Mouse (Mus musculus) embryonic stem cell, embryonic (primary cell): ENCODE measurements at regions not wholly inside any gene's neighbourhood (a gene's known extent, or its start where the extent isn't known, plus 50 kb on each side); places are given as distances from the start of the nearest gene placed in this dataset.

ENCODE experiments used
- CTCF ChIA-PET, 4 experiments: fragments of 300-600 bp in 2 of 4; fragments of 350-600 bp in 2 of 4; sonication (Branson Sonifier 250); formaldehyde crosslinking; loops; one replicate each; lab custom pipeline; 2022; ENCODE audit warnings: inconsistent platforms in 2 of 4; lab: Charles Lee
- POLR2A ChIA-PET, 4 experiments: fragments of 300-600 bp in 2 of 4; fragments of 350-600 bp in 2 of 4; sonication (Branson Sonifier 250); formaldehyde crosslinking; loops; one replicate each; lab custom pipeline; 2022; ENCODE audit warnings: antibody characterized with exemption in 4 of 4, inconsistent platforms in 1 of 4; lab: Charles Lee

DNA sequence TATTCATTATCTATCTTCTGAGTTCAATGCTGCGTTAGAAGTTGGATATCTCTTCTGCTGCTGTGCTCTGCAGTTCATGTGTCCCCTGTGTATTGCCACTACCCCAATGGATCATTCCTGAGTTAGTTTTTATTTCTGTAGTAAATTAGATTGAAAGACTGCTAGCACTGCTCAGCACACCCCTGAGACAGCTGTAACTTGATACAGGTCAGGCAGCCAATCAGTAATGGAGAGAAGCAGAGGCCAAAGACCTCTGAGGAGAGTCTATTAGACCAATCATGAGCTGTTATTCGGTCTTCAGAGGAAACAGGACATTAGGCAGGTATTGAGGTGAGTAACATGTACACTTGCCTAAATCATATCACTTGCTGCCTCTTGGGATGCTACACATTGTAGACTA is 837.5 kb upstream of the Chordc1 start:
- ChIA-PET CTCF (no interaction called here), POLR2A (no interaction called here)

DNA sequence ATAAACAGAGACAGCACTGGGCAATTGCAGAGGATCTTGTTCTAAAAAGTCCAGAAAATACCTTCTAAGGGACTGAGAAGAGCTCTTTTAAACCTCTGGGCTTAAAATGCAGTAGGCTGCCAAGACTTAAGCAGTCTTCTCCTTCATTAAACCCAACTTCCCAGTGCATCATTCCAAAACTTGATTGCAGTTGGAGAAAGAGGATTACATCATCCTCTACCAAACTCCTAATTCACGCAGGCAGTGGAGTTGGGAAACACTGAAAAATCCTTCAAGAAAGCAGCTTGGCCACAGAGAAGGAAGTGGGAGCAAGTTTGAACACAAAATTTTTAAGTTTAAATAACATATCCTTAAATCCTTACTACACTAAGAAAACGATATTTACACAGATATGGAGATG is 825.5 kb upstream of the Chordc1 start:
- ChIA-PET CTCF (no interaction called here), POLR2A (no interaction called here)

DNA sequence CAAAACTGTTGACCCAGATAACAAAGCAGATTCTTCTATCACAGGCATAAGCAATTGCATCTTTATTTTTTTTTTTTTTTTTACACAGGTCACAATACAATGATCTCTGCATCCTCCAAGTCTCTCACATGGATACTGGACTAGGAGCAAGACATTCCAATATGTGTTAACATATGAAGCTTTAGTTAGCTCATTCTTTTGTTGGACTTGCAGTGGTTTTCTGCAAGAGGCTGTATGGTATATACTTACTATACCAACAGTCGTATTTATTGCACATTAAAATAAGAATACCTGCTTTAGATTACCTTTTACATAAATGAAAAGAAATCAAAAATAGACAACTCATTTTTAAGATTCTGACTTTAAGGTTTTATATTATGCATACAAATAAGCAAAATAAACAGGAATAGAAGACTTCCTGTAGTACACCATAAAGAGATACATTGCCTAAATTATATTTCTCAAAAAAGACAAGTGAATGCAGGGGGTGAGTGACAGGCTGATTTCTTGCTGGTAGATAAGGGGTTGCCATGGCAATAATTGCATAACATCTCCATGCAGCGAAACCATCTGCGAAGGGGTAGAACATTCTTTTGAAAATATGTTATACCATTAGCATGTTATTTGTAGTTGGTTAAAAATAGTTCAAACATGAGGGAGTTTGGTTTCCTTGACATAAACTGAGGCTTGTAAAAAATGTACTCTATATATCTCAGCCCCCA is 807.1 kb upstream of the Chordc1 start:
- CTCF ChIA-PET: no interaction called here

DNA sequence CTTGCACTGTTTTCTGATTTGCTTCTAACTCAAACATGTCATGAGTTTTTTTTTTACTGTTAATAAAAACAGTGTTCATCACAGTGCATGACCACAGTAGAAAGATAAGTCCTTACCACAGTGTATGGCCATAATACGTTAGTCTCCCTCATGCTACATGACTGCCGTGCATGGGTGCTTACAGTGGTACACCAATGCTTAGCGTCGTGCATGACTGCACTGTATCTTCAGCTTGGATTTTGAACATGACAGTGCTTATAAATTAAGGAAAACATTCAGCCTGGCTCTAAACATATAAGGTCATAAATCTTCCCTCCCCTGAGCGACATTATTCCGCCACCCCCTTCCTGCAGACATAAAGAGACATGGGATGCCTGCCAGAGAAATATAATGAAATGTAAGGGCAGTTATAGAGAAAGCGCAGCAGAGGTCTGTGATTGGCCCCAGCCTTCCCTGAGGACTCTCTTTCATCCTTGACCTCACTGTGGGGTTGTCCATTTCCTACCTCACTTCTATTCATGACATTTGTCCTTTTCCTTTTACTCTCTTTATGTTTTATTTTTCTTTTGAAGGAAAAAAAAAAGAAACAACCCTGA is 791.7 kb upstream of the Chordc1 start:
- ChIA-PET CTCF (no interaction called here), POLR2A (no interaction called here)

More for the DNA sequence above, 807.1 kb upstream of the Chordc1 start:
- POLR2A ChIA-PET: no interaction called here

DNA sequence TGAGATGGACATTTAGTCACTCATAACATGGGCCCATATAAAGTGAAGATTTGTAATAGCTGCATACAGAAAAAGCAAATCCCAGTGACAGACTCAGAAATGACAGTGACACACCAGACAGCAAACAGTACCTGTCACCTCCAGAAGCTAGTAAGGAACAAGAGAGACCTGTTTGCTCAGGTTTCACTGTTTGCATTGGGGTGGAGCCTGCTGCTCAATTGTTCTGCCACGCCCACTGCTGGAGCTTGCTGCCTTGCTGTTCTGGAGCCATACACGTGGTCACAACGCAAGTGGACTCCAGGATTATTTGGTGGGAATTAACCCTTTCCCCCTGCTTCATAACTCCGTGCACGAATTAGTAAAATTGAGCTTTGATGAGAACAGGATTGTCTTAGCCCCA is 783.2 kb upstream of the Chordc1 start:
- ChIA-PET POLR2A (interaction anchor here in 1 of 4 experiments (0.7 kb wide), 1 partner anchor 49 kb away, joined by 3 read pairs; no protein-coding TSS in a partner anchor), CTCF (no interaction called here)

DNA sequence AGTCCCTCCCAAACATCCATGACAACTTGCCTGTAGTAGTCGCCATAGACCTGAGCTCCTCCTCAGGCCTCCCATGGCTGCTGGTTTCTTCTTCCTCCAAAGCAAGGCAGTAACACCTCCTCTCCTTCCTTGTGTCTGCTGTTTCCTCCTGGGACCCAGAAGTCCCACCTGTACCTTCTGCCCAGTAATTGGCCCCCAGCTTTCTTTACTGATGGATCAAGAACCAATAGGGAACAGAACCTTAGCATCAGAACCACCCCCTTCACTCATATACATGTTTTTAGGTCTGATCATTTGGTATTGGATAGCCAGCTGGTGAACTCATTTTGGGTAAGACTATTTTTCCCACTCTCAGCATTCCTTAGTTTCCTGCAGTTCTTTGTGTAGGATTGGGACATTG is 735.7 kb upstream of the Chordc1 start:
- CTCF ChIA-PET: no interaction called here
- POLR2A ChIA-PET: interaction anchor here in 1 of 4 experiments (0.6 to 0.7 kb wide), 2 partner anchors 63 to 251 kb away, joined by 3 to 6 read pairs; no protein-coding TSS in a partner anchor

DNA sequence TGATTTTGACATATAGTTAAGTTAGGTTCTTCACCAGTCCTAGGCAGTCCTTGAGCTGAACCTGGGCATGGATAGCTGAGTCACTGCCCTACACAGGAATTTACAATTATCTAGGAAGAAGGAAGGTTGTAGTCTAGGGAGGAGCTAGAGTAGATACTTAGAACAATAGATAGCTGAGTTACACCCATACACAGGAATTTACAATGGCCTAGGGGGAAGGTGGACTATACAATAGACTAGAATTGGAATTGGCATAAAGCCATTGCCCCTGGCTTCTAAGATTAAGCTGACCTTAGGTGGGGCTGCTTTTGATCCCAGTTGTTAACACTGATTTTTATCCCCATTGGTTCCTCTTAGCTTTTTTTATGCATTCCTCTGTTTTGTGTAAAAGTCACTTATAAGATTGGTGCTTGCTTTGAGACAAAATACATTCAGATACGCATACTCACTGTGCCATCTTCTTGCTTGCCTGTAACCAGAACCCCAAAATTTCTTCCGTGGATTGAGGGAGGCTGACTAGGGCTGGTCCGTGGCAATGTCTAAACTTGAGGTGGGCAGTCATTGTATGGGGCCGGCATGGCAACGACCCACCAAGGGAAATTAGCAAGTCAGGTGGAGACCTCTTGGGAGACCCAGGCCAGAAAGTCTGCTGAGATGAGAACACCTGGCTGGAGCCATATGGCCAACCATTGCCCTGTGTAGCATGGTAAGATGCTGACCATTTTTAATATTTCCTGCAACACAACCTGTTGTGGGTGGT is 734.1 kb upstream of the Chordc1 start:
- ChIA-PET POLR2A (interaction anchor here in 2 of 4 experiments (0.6 to 1.0 kb wide), 3 partner anchors 20 to 729 kb away, joined by 3 read pairs; no protein-coding TSS in a partner anchor), CTCF (no interaction called here)

DNA sequence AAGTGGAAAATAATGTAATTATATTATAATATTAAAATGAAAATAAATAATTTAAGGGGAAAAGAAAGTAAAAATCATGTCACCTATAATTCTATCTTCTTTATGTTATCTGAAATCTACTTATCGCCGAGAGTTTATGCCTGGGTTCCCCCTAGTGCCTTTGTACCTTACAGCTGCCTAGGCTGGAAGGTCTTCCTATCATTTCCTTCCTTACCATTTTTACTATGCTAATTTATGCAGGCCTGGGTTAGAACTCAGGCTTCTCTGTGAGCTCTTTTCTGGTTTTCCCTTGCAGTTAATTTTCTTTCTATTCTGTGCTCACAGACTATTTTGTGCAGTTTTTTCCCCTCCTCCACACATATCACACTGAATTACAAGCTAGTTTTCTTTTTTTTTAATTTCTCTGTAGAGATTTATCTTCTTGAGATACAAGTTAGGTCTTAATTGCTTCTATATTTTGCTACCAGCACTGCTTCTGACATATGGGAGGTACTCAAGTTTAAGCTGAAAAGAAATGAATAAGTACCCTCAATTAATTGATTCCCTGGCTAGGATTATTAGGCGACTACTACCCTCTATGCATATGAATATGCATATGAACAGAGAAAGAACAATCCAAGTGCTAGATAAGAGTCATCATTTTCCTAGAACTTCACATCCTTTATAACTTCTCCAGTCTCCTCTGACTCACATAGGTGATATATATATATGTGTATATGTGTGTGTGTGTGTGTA is 724.0 kb upstream of the Chordc1 start:
- POLR2A ChIA-PET: no interaction called here
- CTCF ChIA-PET: no interaction called here

DNA sequence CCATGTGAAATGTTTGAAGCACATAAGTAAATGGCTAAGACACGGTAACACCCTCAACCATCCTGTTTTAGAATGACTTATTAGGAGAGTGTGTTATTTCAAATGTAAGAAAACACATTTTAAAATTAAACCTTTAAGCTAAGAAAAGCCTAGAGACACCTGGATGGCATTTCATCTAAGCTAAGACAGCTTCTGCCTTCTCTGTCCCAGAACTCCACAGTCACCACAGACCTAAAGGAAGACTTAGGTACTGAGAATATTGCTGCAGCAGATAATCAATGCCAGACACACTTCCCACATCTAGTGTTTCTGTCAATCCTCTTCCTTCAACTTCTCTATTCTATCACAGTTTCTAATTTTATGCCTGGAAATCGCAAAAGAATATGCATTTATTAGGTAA is 704.4 kb upstream of the Chordc1 start:
- ChIA-PET POLR2A (no interaction called here), CTCF (no interaction called here)

DNA sequence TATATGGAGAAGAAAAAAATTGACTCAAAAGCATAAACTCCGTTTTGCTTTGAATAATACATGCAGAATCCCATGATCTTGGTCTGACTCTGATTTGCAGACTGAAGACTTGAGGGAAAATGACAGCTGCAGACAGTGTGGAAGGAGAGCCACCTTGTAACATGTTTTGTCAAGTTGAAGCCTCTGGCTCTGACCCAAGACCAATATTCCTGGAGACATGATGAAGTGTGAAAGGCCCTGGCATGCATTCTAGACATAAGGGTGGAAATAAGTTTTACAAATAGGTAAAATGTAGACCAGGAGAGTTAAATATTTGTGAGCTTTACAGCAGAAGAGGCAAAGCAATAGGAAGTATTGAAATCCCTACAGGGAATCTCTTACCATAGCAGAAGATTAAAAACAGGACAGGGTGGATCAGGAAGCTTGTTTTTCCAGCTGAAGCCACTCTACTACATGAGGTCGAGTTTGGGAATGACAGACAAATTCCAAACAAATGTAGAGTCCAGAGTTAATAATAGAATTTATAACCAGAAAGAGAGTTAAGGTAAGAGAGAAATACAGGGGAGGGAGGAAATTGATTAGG is 703.9 kb upstream of the Chordc1 start:
- ChIA-PET CTCF (no interaction called here), POLR2A (no interaction called here)

DNA sequence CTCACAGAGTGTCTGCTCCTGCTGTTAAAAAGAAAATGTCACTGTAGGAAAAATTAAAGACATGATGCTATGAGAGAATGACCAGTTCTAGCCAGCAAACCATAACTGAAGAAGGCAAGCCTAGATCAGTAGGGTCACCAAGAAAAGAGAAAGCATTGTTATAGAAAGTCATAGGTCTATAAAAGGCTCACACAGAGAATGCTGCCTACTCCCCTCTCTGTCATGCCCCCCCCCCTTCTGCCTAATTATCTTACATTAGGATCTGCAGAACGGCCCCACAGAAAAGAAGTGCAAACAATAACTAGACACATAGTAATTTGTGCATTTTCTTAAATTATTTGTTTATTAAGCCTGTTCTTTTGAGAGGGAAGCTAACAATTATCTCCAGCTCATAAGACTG is 680.8 kb upstream of the Chordc1 start:
- ChIA-PET CTCF (no interaction called here), POLR2A (no interaction called here)

DNA sequence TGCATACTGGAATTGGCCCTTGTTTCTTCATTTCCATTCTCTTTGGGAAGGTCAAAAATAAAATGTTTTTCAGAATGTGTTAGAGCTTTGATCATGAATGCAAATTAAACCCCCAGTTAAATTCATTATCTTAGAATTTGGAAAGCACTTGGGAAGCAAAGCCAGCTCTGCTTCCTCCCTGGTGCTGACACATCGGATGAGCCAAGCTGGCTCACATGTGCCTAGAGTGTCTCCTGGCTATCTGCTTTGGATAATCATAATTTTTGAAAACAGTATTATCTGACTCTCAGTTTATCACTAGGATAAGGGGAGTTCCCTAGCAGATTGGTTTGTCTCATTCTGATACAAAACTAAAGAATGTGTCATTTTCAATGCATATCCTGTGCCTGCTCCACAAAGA is 649.4 kb upstream of the Chordc1 start:
- ChIA-PET POLR2A (no interaction called here), CTCF (no interaction called here)

DNA sequence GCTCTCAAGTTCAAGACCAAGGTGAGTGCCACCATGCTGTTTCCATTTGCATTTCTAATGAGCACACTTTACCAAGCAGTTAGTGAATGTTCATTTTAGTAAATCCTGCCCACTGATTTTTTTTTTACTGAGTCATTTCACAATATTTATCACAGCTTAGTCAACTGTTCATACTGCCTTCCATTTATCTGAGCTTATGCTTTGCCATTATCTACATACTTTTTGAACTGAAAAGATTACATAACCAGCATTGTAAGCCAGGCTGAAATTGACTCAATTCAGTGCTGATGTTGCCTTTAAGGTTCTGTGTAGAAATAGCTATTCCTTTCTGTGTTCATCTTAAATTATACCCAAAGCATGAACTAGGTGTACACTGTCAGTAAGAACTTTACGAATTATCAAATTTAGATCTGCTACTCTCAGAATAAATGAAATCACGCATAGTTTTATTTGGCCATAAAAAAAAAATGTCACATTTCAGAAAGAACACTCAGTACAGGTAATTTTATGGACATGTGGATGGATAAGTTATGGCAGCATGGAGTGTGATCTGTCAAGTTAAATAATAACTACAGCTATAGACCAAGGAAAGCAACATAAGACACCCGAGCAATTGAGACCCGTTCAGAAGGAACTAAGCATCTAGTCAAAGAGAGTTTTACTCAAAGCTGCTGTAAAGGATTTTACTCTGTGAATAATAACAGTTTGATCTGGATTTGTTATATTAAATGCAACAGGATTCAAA is 645.9 kb upstream of the Chordc1 start:
- POLR2A ChIA-PET: no interaction called here
- CTCF ChIA-PET: no interaction called here

DNA sequence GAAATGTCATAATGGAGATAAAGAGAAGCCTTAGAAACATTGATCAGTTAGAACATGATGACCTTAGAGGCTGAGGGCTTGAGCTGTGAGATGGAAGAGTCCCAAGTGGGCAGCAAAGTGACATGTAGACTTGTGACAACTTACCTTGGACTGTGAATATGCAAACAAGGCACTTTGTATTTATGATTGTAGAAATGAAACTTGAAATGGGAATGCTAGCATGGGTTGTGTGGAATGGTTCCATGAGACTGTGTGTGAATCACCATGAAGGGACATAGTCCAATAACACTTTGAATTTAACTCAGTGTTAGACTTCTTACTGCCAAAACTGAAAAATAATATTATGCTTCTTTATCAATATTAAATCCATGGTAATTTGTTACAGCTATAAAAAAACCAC is 638.1 kb upstream of the Chordc1 start:
- POLR2A ChIA-PET: no interaction called here

DNA sequence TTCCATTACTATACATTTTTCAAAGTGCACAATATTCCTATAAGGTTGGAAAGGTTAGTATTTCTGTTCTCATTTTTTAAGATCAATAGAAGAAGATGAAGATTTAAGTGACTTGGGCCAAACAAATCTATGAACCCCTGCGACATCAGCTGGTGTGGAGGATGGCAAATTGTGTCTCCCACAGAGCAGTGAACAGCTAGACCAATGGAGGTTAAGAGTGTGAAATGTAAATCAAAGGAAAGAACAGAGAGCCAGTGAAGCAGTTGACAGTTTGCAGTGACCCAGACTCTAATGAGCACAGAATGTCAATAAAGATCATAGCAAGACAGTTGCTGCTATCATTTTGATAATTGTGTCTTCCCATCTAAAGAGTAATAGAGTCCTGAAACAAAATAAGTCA is 627.8 kb upstream of the Chordc1 start:
- ChIA-PET CTCF (no interaction called here), POLR2A (no interaction called here)

More for the DNA sequence above, 638.1 kb upstream of the Chordc1 start:
- CTCF ChIA-PET: no interaction called here

DNA sequence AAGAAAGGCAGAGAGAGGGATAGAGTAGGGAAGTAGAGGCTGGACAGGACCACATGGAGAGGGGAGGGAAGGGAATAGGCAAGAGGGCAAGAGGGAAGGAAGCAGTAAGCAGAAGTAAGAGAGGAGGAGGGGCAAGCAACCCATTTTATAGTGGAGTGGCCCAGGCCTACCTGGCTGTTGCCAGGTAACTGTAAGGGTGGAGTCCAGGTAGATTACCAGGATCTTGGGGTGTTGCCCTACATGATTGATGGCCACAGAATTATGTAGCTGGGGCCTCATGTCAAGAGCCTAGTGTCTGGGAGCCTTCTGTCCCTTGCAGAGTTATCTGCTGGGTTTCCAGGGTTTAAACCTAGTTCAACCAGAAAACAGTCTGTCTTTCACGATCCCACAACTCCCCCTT is 623.7 kb upstream of the Chordc1 start:
- ChIA-PET CTCF (no interaction called here), POLR2A (no interaction called here)

DNA sequence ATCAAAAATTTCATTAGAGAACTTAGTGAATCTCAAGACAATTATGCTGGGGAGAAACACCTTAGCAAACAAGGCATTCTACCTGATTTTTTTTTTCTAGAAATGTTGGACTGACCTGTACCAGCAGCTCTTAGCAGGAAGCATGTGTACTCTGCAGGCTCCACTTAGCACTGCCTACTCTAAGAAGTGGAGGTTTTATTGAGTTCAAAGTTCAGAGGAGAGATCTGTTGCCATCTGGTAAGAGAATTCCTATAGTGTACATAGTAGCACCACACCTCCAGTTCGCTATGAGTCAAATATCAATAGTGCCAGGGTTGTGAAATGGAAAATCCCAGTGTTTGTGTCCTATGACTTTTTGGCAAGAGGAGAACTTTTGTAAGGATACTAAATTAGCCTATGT is 616.4 kb upstream of the Chordc1 start:
- CTCF ChIA-PET: interaction anchor here in 1 of 4 experiments (0.6 kb wide), 1 partner anchor 327 kb away, joined by 3 read pairs; no protein-coding TSS in a partner anchor
- POLR2A ChIA-PET: no interaction called here
